Mouse (Mus musculus): ENCODE measurements around the gene Grifin. TPM values are rescaled to one million over a fixed set of nuclear protein-coding genes. Genes with fewer than 3 reads are reported as not detected.

The Grifin gene
- polyA plus RNA-seq, 1 experiment from 2014 or later, result 21.2 TPM

- DNase-seq (ENCODE audit: low spot score), result no peak
Measured at GRCm38 (mm10) chr5:140589082-140589774, 24.4 kb upstream of the Grifin start.

DNA sequence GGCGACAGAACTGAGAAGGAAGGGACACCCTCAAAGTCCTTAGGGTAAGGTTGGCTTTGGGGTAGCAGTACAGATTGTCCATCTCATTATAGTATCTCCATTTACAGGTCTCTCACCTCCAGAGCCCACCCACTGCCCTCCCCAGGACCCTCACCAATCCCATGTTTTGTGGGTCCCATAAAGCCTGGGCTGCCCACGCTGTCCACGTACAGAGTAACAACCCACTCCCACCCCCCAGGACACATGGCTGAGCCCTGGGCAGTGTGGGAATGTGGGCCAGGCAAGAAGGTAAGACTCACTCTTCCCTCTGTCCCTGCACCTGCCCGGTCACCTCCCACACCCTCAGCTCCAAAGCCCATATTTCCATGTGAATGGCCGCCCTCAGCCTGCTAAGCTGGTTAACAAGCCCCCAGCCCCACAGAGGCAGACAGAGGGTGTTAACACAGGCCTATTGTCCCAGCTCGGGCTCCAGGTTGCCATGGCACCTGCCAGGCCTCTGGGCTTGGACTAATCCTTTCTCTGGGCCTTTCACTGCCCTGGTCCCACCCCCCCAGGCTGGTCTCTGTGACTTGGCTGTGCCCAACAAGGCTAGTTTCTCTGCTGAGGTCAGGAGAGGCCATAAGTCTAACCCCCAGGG is 19.0 kb upstream of the Grifin start:
- no peak for DNase-seq (ENCODE audit: low spot score)

DNA sequence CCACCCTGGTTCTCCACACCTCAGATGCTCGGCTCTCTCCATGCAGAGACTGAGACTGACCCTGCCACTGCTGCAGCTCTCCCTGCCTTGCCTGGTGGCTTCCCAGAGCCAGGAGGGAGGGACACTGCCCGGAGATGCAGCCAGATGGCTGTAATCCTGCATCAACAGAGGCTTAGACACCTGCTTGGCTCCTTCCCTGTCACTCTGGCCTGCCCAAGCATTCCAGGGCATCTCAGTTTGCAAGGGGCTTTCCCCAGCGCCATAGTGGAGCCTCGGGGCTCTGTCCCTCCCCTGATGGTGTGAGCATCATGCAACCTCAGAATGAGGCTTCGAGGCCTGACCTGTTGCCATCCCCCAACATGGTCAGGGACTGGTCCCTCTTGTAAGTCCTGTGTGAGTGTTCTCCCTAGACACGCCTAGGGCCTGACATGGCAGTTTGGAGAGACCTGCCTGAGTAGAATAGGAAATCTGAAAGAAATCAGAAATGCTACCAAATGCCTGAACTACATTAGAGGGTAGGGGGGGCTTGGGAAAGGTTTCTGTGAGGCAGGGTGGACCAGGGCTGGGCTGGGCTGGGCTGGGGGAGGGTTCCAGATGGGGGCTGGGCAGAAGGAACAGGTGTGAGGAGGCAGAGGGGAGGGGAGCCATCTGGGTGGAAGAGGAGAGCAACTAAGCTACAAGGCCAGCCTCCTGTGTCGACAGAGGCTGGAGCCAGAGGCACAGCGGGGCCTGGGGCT is 18.3 kb upstream of the Grifin start:
- no peak for DNase-seq (ENCODE audit: low spot score)

- peak; percentile 56 for DNase-seq (ENCODE audit: low spot score)
Measured at GRCm38 (mm10) chr5:140581569-140581968, 16.7 kb upstream of the Grifin start.

- DNase-seq (ENCODE audit: low spot score), result no peak
Measured at GRCm38 (mm10) chr5:140579771-140580170, 14.9 kb upstream of the Grifin start.

- no peak for DNase-seq (ENCODE audit: low spot score)
Measured at GRCm38 (mm10) chr5:140579221-140579620, 14.3 kb upstream of the Grifin start.

DNA sequence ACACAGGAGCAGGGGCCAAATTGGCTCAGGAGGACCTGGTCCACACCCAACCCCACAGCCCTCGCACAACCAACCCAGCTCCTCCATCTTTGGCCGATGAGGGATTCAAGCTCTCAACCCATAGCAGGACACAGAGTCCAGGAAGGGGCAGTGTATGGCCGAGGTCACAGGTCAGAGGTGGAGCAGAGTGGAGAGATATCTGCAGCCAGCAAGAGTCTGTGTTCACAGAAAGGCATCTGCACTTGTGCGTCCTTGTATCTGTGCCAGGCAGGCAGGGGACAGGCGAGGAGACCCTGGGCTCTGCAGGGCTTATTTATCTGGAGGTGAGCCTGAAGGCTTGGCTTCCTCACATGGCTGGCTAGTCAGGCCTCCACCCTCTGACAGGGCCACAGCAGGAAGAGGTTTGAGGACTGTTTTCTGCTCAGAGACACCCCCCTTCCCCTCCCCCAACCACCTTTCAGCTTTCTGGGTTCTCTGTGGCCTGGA is 10.6 kb upstream of the Grifin start:
- DNase-seq (ENCODE audit: low spot score), result peak; percentile 52

DNA sequence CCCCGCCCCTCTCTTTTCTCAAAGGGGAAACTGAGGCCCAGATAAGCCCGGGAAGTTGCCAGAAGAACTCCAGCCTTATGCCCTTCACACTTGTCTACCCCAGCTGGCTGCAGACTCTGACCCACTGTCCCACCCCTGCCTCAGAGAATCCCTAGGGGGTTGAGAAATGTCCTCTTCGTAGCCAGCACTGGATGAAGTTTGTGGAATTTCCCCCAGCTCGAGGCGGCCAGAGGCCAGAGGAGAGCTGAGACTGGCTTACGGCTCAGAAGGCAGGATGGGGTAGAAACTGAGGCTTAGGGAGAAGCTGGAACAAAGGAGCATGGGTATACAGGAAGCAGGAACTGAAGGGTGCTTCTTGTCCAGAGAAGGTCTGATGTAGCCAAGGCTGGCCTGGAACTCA is 7.7 kb upstream of the Grifin start:
- no peak for DNase-seq (ENCODE audit: low spot score)

DNA sequence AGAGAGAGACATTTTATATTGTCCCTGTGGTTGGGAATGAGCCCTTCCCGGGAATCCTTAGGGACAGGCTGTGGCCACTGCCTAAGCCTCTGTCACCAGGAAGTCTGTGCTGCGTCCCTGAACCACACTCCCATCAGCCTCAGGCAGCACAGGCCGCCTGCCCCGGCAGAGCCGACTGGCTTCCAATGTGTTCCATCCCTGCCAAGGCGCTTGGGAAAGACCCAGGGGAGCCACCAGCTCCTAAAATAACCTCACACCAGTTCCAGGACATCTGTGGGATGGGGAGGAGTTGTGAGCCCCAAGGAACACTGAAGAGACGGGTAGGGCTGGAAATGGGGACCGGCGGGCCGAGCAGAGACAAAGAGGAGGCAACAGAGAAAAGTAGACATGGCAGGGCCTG is 6.8 kb upstream of the Grifin start:
- DNase-seq (ENCODE audit: low spot score), result no peak

GRCm38 (mm10) chr5:140571201-140571600 is 6.3 kb upstream of the Grifin start:
- DNase-seq (ENCODE audit: low spot score), result no peak

DNA sequence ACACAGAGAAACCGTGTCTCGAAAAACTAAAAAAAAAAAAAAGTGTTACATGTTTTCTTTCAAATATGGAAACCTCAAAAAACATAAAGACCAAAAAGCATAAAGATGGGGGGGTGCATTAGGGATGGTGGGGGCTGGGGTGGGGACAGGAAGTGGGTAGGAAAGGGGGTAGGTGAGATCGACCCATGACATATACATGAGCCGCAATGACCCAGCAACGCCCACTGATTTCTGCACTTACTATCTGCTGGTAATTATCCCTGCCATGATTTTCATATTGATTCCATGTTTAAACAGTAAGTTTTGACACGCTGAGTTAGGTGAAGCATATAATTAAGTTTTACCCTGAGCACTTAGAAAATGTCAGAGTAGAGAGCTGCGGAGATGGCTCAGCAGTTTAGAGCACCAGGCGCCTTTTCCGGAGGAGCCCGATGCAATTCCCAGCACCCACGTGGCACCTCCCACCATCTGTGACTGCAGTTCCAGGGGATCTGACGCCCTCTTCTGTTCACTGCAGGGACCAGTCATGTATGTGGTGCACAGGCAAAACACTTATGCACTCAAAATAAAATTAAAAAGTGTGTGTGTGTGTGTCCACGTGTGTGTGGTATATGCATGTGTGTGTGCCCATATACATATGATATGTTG is 5.5 kb upstream of the Grifin start:
- no peak for DNase-seq (ENCODE audit: low spot score)

DNA sequence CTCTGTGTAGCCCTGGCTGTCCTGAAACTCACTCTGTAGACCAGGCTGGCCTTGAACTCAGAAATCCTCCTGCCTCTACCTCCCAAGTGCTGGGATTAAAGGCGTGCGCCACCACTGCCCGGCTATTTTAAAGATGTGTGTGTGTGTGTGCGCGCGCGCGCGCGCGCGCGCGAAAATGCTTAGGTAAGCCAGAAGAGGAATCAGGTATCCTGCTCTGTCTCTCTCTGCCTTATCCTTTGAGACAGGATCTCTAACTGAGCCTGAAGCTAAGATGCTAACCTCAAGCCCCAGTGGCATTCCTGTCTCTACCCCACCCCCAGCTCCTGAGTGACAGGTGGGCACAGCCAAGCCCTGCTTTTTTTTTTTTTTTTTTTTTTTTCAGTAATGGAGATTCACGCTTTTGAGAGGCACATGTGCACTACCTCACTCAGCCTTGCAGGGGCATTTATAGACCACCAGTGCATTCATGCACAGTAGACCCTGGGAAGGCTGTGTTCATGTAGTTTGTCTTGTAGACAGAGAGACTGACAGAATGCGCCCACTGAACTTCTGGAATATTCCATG is 4.2 kb upstream of the Grifin start:
- no peak for DNase-seq (ENCODE audit: low spot score)

DNA sequence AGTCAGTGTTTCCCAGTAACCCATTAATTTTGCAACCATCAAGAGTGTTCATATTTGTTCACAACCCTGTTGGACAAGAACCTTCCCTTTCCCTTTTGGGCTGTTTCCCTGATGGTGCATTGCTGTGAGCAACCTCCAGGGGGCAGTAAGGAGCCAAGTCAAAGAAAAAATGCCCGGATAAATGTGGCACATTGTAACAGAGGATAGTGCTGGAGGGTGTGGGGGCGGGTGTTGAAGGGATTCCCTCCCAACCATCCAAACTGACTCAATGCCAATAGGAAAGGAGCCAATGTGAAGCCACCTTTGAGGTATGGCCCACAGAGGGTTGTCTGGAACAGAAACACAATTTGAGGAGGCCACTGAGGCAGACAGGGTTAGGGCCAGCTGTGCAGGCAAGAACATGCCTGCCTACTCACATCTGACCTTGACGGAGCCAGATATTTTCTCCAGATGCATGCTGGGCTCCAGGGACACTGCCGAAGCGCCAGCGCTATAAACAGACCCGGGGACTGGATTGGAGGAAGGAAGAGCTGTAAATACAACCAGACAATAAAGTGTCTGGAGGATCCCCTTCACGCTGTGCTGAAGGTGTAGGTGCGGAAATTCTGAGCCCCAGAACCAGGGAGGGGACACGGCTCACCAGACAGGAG is 3.6 kb upstream of the Grifin start:
- DNase-seq (ENCODE audit: low spot score), result peak; percentile 72

DNA sequence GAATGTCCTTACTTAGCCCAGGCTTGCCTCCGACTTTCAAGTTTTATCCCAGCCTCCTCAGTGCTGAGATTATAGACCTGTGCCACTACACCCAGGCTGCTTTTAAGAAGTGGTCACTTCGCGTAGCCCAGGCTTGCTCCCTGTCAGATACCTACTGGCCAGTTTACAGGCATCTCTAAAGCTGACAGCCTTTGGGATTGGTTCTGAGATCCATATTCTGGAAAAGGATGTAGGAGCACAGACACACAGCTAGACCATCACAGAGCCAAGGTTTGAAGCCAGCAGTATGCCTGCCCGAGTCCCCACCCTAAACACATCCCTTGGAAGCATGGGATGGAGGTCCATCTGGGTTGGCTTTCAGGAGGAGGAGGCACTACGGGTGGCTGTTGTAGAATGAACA is 2.9 kb upstream of the Grifin start:
- DNase-seq (ENCODE audit: low spot score), result no peak

GRCm38 (mm10) chr5:140567321-140567720 is 2.5 kb upstream of the Grifin start:
- DNase-seq (ENCODE audit: low spot score), result peak; percentile 88

- DNase-seq (ENCODE audit: low spot score), result no peak
Measured at GRCm38 (mm10) chr5:140566271-140566670, 1.4 kb upstream of the Grifin start.

GRCm38 (mm10) chr5:140565856-140566255 is 985 bp upstream of the Grifin start:
- DNase-seq (ENCODE audit: low spot score), result no peak

DNA sequence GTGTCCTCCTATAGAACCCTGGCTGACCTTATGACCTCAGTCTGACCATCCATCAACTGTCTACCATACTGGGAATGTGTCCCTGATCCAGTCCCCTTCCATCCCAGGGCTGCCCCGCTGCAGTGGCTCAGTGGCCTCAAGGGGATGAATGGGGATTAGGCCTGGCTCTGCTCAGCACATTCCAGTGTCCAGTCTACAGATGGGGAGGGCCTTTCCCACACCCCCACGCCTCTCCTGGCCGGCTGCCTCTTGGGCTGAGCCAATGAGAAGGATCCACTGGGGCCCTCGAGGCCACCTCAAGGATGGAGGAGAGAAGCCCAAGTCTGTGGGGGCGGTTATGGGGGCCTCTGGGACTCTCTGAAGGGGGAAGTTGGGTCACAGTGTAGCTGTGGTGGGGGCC is 580 bp upstream of the Grifin start:
- DNase-seq (ENCODE audit: low spot score), result no peak

GRCm38 (mm10) chr5:140562601-140563000 is 2.3 kb downstream of the Grifin start:
- no peak for DNase-seq (ENCODE audit: low spot score)

DNA sequence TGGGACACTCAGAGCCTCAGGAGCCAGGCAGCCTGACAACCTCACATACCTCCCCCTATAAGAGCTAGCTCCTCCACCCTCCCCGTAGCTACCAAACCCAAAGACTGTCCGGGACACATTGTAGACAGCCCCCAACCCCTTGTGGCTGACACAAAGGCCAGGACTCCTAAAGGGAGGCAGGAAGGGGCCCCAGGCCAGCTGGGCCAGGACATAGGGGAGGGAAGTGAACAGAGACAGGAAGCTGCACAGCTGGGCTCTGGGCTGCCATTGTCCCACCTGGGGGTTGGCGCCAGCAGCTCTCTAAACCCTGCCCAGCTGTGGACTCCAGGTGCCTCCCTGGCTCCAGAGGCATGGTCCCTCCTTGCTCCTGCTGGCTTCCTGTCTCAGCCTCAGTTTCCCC is 8.0 kb downstream of the Grifin start:
- peak; percentile 74 for DNase-seq (ENCODE audit: low spot score)

DNA sequence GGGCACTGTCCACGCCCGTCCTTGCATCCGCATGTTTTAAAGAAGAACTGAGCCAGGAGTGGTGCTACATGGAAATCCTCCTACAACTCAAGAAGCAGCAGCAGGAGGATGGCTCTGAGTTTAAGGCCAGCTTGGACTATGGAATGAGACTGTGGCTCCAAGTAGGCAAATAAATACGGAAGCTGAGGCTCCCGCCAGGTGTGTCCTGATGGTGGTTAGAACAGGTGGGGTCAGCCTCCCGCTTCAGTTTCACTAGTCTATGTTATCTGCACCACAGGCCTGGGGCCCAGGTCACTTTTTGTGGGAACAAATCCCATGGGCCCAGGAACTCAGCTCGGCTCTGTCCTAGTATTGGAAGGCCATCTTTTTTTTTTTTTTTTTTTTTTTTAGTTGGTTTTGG is 11.2 kb downstream of the Grifin start:
- DNase-seq (ENCODE audit: low spot score), result no peak
